In genomic region chr12:103341212-103341611, GRCm38 (mm10) we compare ENCODE assay signal across 12 mouse cellular contexts. TPM values are rescaled to one million over a fixed set of nuclear protein-coding genes. Genes with fewer than 3 reads are reported as not detected.
DNase-seq lines count a peak whose midpoint lies in the region; ATAC-seq and TF ChIP-seq lines count a peak whose summit lies in the region.
"Had no signal": no experiment of that assay in that cellular context is flagged by ENCODE, and none has a peak within 500 bp of the region (broad histone marks: within the 10 kb centered on the region; RNA-seq: fewer than 3 reads in every experiment).

No protein-coding gene starts in this region.

- peak; percentile 7 for DNase-seq in liver
- peak; percentile 92 for DNase-seq in CH12.LX (ENCODE audit: extremely low read depth)
- DNase-seq in lung, postnatal 4 days = peak; percentile 59 to 63
- DNase-seq in stomach, postnatal 0 days (ENCODE audit: low spot score) = no peak
- no peak for DNase-seq in embryo, embryonic 9.5 days (ENCODE audit: extremely low spot score)
- DNase-seq: forebrain, postnatal 0 days had no signal

- 34% methylated on average over 5 of the region's 5 CpGs for WGBS in liver, embryonic 12.5 days (ENCODE audit: insufficient replicate concordance)
- 75% methylated on average over 5 of the region's 5 CpGs for WGBS in stomach, postnatal 0 days
- WGBS in midbrain, embryonic 16.5 days = 89% methylated on average over 5 of the region's 5 CpGs
- 87% methylated on average over 5 of the region's 5 CpGs for WGBS in forebrain, embryonic 13.5 days

- H3K27me3 ChIP-seq in liver, embryonic 12.5 days (replicated peaks) = 0 out of 2 replicates have a peak, but pooled peaks cover 4% of the 10 kb centered on the region
- no peaks in the 10 kb centered on the region for H3K27me3 ChIP-seq in CH12.LX (replicated peaks)
- H3K27me3 ChIP-seq in stomach, postnatal 0 days (ENCODE audit: control insufficient read depth, insufficient read depth, low read length) = no peaks in the 10 kb centered on the region
- H3K27me3 ChIP-seq in midbrain, embryonic 16.5 days (ENCODE audit: control insufficient read depth, insufficient read depth, low read depth, low read length) = no peaks in the 10 kb centered on the region
- no peaks in the 10 kb centered on the region for H3K27me3 ChIP-seq in forebrain, embryonic 13.5 days
- H3K27me3 ChIP-seq: heart, embryonic 15.5 days had no signal

- no peak overlapping the region for H3K4me2 ChIP-seq in liver, embryonic 12.5 days
- H3K4me2 ChIP-seq in CH12.LX (ENCODE audit: insufficient read depth, low read depth, poor library complexity, severe bottlenecking) = peak overlapping the region; percentile 41
- H3K4me2 ChIP-seq in stomach, postnatal 0 days (replicated peaks; ENCODE audit: low read depth) = no peak overlapping the region
- no peak overlapping the region for H3K4me2 ChIP-seq in midbrain, embryonic 16.5 days (ENCODE audit: low read length)
- H3K4me2 ChIP-seq in forebrain, embryonic 13.5 days = no peak overlapping the region
- H3K4me2 ChIP-seq: heart, embryonic 15.5 days had no signal

- no peak overlapping the region for H3K27ac ChIP-seq in liver, embryonic 12.5 days
- peak overlapping the region; percentile 68 for H3K27ac ChIP-seq in CH12.LX (ENCODE audit: insufficient read depth, low read depth)
- H3K27ac ChIP-seq in stomach, postnatal 0 days (replicated peaks) = no peak overlapping the region
- H3K27ac ChIP-seq in midbrain, embryonic 16.5 days (ENCODE audit: low read length) = no peak overlapping the region
- H3K27ac ChIP-seq in forebrain, embryonic 13.5 days = no peak overlapping the region
- H3K27ac ChIP-seq: heart, embryonic 15.5 days; midbrain, embryonic 10.5 days had no signal

- peak; percentile 93 for TF ChIP-seq EP300 in CH12.LX (IDR thresholded peaks at IDR 0.05; ENCODE audit: low read length)
- TF ChIP-seq EP300 in stomach, postnatal 0 days (optimal IDR thresholded peaks at IDR 0.05) = no peak

- no peaks in the 10 kb centered on the region for H3K79me2 ChIP-seq in CH12.LX (replicated peaks; ENCODE audit: control insufficient read depth, extremely low read depth, insufficient read depth, poor library complexity, severe bottlenecking)

- no peak overlapping the region for H3K4me3 ChIP-seq in liver, embryonic 12.5 days
- H3K4me3 ChIP-seq in CH12.LX (replicated peaks in 1 of 3; ENCODE audit: low read depth in 2 of 3, low read length in 2 of 3, poor library complexity in 1 of 3) = no peak overlapping the region
- H3K4me3 ChIP-seq in stomach, postnatal 0 days (ENCODE audit: low read depth, low read length) = no peak overlapping the region
- no peak overlapping the region for H3K4me3 ChIP-seq in midbrain, embryonic 16.5 days (ENCODE audit: low read depth, low read length)
- no peak overlapping the region for H3K4me3 ChIP-seq in forebrain, embryonic 13.5 days
- H3K4me3 ChIP-seq: heart, embryonic 15.5 days; midbrain, embryonic 10.5 days had no signal

- in situ Hi-C loops in CH12.LX (cut with MboI; ENCODE audit: low pct_ligation_motif_present, low pct_unique_long_range_greater_than_20kb, low sequenced_read_pairs) = no loop called here

- dilution Hi-C loops in CH12.LX (cut with MboI; ENCODE audit: extremely low pct_ligation_motif_present, extremely low pct_unique_long_range_greater_than_20kb, low sequenced_read_pairs) = no loop called here

- ATAC-seq in liver, embryonic 12.5 days = no peak
- ATAC-seq in stomach, postnatal 0 days (ENCODE audit: low FRiP score, low TSS enrichment) = 0 out of 2 replicates have a peak, but pooled peaks have one; percentile 13
- ATAC-seq in midbrain, embryonic 16.5 days = no peak
- ATAC-seq in forebrain, embryonic 13.5 days = no peak
- ATAC-seq: forebrain, postnatal 0 days had no signal

- no peak for TF ChIP-seq POLR2A in CH12.LX (IDR thresholded peaks at IDR 0.05; ENCODE audit: low read depth, low read length)

- no peaks in the 10 kb centered on the region for H3K36me3 ChIP-seq in liver, embryonic 12.5 days
- H3K36me3 ChIP-seq in CH12.LX (replicated peaks in 1 of 2; ENCODE audit: control insufficient read depth in 1 of 2, insufficient read depth in 1 of 2, low read length in 1 of 2) = no peaks in the 10 kb centered on the region
- no peaks in the 10 kb centered on the region for H3K36me3 ChIP-seq in stomach, postnatal 0 days (ENCODE audit: control insufficient read depth, insufficient read depth, low read length)
- no peaks in the 10 kb centered on the region for H3K36me3 ChIP-seq in midbrain, embryonic 16.5 days (ENCODE audit: control insufficient read depth, insufficient read depth, low read length)
- no peaks in the 10 kb centered on the region for H3K36me3 ChIP-seq in forebrain, embryonic 13.5 days (ENCODE audit: poor library complexity, severe bottlenecking)
- H3K36me3 ChIP-seq: midbrain, embryonic 10.5 days had no signal

- H3K9ac ChIP-seq in liver, embryonic 12.5 days = no peak overlapping the region
- no peak overlapping the region for H3K9ac ChIP-seq in CH12.LX (ENCODE audit: insufficient read depth, low read depth)
- H3K9ac ChIP-seq in stomach, postnatal 0 days (ENCODE audit: low read length) = no peak overlapping the region
- H3K9ac ChIP-seq in midbrain, embryonic 16.5 days (ENCODE audit: low read depth, low read length) = no peak overlapping the region
- no peak overlapping the region for H3K9ac ChIP-seq in forebrain, embryonic 13.5 days
- H3K9ac ChIP-seq: forebrain, postnatal 0 days; heart, embryonic 15.5 days had no signal

- TF ChIP-seq RAD21 in CH12.LX (IDR thresholded peaks at IDR 0.05; ENCODE audit: low read depth, low read length) = no peak; the same call in 1 of the 2 replicates

- TF ChIP-seq CTCF in CH12.LX (conservative IDR thresholded peaks at IDR 0.05 in 1 of 2, IDR thresholded peaks at IDR 0.05 in 1 of 2; ENCODE audit: low read depth in 2 of 2, low read length in 2 of 2) = no peak
- TF ChIP-seq CTCF in stomach, postnatal 0 days (IDR thresholded peaks at IDR 0.05; ENCODE audit: low read depth) = no peak

- H3K4me1 ChIP-seq in liver, embryonic 12.5 days = peaks cover 6% of the 10 kb centered on the region; the same call in 1 of the 2 replicates
- H3K4me1 ChIP-seq in CH12.LX (ENCODE audit: control insufficient read depth in 1 of 2, insufficient read depth in 2 of 2) = peaks cover 48 to 84% of the 10 kb centered on the region in 2 experiments
- H3K4me1 ChIP-seq in stomach, postnatal 0 days (replicated peaks; ENCODE audit: control insufficient read depth, insufficient read depth) = no peaks in the 10 kb centered on the region
- no peaks in the 10 kb centered on the region for H3K4me1 ChIP-seq in midbrain, embryonic 16.5 days (ENCODE audit: control insufficient read depth, insufficient read depth, low read length)
- H3K4me1 ChIP-seq in forebrain, embryonic 13.5 days = no peaks in the 10 kb centered on the region

- H3K9me3 ChIP-seq in liver, embryonic 12.5 days (replicated peaks) = no peaks in the 10 kb centered on the region
- peaks cover 9% of the 10 kb centered on the region for H3K9me3 ChIP-seq in CH12.LX (replicated peaks; ENCODE audit: low read length)
- no peaks in the 10 kb centered on the region for H3K9me3 ChIP-seq in stomach, postnatal 0 days (ENCODE audit: control insufficient read depth, low read length)
- no peaks in the 10 kb centered on the region for H3K9me3 ChIP-seq in midbrain, embryonic 16.5 days (replicated peaks; ENCODE audit: control insufficient read depth, low read length, poor library complexity, severe bottlenecking)
- no peaks in the 10 kb centered on the region for H3K9me3 ChIP-seq in forebrain, embryonic 13.5 days (replicated peaks)
- H3K9me3 ChIP-seq: heart, embryonic 15.5 days; midbrain, embryonic 10.5 days had no signal

TF ChIP-seq in CH12.LX, 34 proteins besides CTCF, POLR2A, EP300 and RAD21 (continues in another document):
- TF ChIP-seq ETS1 (conservative IDR thresholded peaks at IDR 0.05; ENCODE audit: low read depth, low read length) (peak; percentile 95), E2F4 (IDR thresholded peaks at IDR 0.05; ENCODE audit: insufficient replicate concordance, low read depth, low read length) (no peak), UBTF (IDR thresholded peaks at IDR 0.05; ENCODE audit: low read depth, low read length) (no peak), JUND (conservative IDR thresholded peaks at IDR 0.05; ENCODE audit: low read depth, low read length) (peak; percentile 69), GABPA (IDR thresholded peaks at IDR 0.05; ENCODE audit: insufficient replicate concordance, low read depth, low read length) (no peak), MEF2A (IDR thresholded peaks at IDR 0.05; ENCODE audit: borderline replicate concordance, low read depth, low read length) (peak; percentile 82; the same call in 1 of the 2 replicates), POLR2AphosphoS2 (IDR thresholded peaks at IDR 0.05; ENCODE audit: low read depth, low read length) (no peak), IRF4 (IDR thresholded peaks at IDR 0.05; ENCODE audit: low read depth, low read length) (peak; percentile 86)

RNA-seq across cellular contexts. Expression of gene Asb2, which starts 14.6 kb away (rescaled TPM):
- polyA plus RNA-seq in liver, embryonic 12.5 days (2016; fragmentation: Nextera tagmentation; extraction: Ambion mirVana) = 1.1 and 1.2 TPM in 2 replicates
- total RNA-seq in CH12.LX (2012; rRNA removed) (4.1 and 5.5 TPM in 2 replicates), CH12.LX (2014; rRNA removed) (5.3 and 6.2 TPM in 2 replicates)
- polyA plus RNA-seq in CH12.LX (2012; ENCODE audit: insufficient read length, low read depth) = 2.7 and 3.0 TPM in 2 replicates
- 17.4 and 20.2 TPM in 2 replicates for polyA plus RNA-seq in stomach, postnatal 0 days (2015; fragmentation: Nextera tagmentation; extraction: Ambion mirVana)
- 0.80 and 0.82 TPM in 2 replicates for polyA plus RNA-seq in midbrain, embryonic 16.5 days (2015; fragmentation: Nextera tagmentation; extraction: Ambion mirVana)
- polyA plus RNA-seq in forebrain, embryonic 13.5 days (2015; fragmentation: Nextera tagmentation; extraction: Ambion mirVana) = 0.40 and 0.60 TPM in 2 replicates

RNA-seq across cellular contexts. Expression of gene Fam181a, which starts 30.4 kb away (rescaled TPM):
- polyA plus RNA-seq in liver, embryonic 12.5 days (2016; fragmentation: Nextera tagmentation; extraction: Ambion mirVana) = not detected in 2 replicates
- total RNA-seq in CH12.LX (2012; rRNA removed) (not detected in 2 replicates), CH12.LX (2014; rRNA removed) (not detected in 2 replicates)
- polyA plus RNA-seq in CH12.LX (2012; ENCODE audit: insufficient read length, low read depth) = not detected in 2 replicates
- polyA plus RNA-seq in stomach, postnatal 0 days (2015; fragmentation: Nextera tagmentation; extraction: Ambion mirVana) = not detected in 2 replicates
- 5.3 and 7.7 TPM in 2 replicates for polyA plus RNA-seq in midbrain, embryonic 16.5 days (2015; fragmentation: Nextera tagmentation; extraction: Ambion mirVana)
- polyA plus RNA-seq in forebrain, embryonic 13.5 days (2015; fragmentation: Nextera tagmentation; extraction: Ambion mirVana) = 7.6 and 9.8 TPM in 2 replicates
- polyA plus RNA-seq: heart, embryonic 15.5 days; limb, embryonic 11.5 days had no signal

RNA-seq across cellular contexts. Expression of gene Otub2, which starts 47.3 kb away (rescaled TPM):
- 24.2 and 26.2 TPM in 2 replicates for polyA plus RNA-seq in liver, embryonic 12.5 days (2016; fragmentation: Nextera tagmentation; extraction: Ambion mirVana)
- total RNA-seq in CH12.LX (2012; rRNA removed) = 5.4 and 11.5 TPM in 2 replicates
- total RNA-seq in CH12.LX (2014; rRNA removed) = 6.8 and 7.6 TPM in 2 replicates
- polyA plus RNA-seq in CH12.LX (2012; ENCODE audit: insufficient read length, low read depth) = 3.0 and 3.1 TPM in 2 replicates
- polyA plus RNA-seq in stomach, postnatal 0 days (2015; fragmentation: Nextera tagmentation; extraction: Ambion mirVana) = 18.8 and 20.1 TPM in 2 replicates
- 23.5 and 24.4 TPM in 2 replicates for polyA plus RNA-seq in midbrain, embryonic 16.5 days (2015; fragmentation: Nextera tagmentation; extraction: Ambion mirVana)
- 14.5 and 18.4 TPM in 2 replicates for polyA plus RNA-seq in forebrain, embryonic 13.5 days (2015; fragmentation: Nextera tagmentation; extraction: Ambion mirVana)

Comparison
In these comparisons a context has a peak if more than half of its experiments do, and no peak if none do; other contexts are left out.
1. DNase-seq: peak in liver (single experiment), CH12.LX (single experiment) and lung, postnatal 4 days (2 of 2); none in stomach, postnatal 0 days (single experiment) and embryo, embryonic 9.5 days (single experiment).